Mouse (Mus musculus): Measurements from ENCODE around the gene Exoc6b. TPM values are rescaled to one million over a fixed set of nuclear protein-coding genes. Genes with fewer than 3 reads are reported as not detected.

Gene Exoc6b
- total RNA-seq, 2 experiments from 2014 or later, result 98.3 to 105 TPM

Other genes with a start within 250 kb of the Exoc6b start
- 10 to 100 TPM; 42.1 to 49.3 TPM for gene Spr, start 68.3 kb upstream of the Exoc6b start, total RNA-seq (2021)
- 10 to 100 TPM; 22.8 to 22.9 TPM for gene Emx1, start 117.9 kb upstream of the Exoc6b start, total RNA-seq (2021)

Data from layer of hippocampus, postnatal 14 days (tissue).